Mouse (Mus musculus): ENCODE data around the gene Hoxc6. TPM values are rescaled to one million over a fixed set of nuclear protein-coding genes. Genes with fewer than 3 reads are reported as not detected.

Hoxc6 gene
- not detected for polyA plus RNA-seq (2014; fragmentation: Illumina TruSeq; extraction: RNeasy Lipid Tissue Mini Kit (QIAGEN cat#74804); ENCODE audit: low read depth, low replicate concordance)

DNA sequence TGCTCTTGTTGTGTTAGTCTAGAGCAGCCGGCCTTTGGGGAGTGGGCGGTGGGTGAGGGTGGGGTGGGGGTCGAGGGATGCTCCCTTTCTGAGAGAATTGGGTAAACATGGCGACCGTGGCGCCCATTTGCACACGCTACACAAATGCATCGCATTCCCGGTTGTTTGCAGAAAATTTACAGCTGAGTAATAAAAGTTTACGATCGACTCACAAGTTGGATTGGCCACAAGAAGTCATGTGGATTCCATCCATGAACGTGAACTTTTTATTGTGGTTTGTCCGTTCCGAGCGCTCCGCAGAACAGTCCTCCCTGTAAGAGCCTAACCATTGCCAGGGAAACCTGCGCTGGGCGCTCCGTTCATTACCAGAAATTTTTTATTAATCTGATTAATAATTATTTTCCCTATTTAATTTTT is at the start of gene Hoxc6:
Gene Hoxc6 (plus strand): TSS at position 319 of the 417 bp plus-strand sequence.

GRCm38 (mm10) chr15:102954192-102955006 is 43.7 kb upstream of the Hoxc6 start, which contains the start of gene Hoxc11:
Gene Hoxc11 (plus strand): TSS chr15:102954427.

GRCm38 (mm10) chr15:102966776-102967311 is 31.2 kb upstream of the Hoxc6 start, which contains the start of gene Hoxc10:
Gene Hoxc10 (plus strand): TSS chr15:102966796.

GRCm38 (mm10) chr15:102967312-102967510 is 30.8 kb upstream of the Hoxc6 start, which contains the start of gene Hoxc5:
Gene Hoxc5 (plus strand): TSS chr15:102967443.

GRCm38 (mm10) chr15:102976171-102976570 is 21.9 kb upstream of the Hoxc6 start, which contains the start of gene Hoxc9:
Gene Hoxc9 (plus strand): TSS chr15:102976439.

DNA sequence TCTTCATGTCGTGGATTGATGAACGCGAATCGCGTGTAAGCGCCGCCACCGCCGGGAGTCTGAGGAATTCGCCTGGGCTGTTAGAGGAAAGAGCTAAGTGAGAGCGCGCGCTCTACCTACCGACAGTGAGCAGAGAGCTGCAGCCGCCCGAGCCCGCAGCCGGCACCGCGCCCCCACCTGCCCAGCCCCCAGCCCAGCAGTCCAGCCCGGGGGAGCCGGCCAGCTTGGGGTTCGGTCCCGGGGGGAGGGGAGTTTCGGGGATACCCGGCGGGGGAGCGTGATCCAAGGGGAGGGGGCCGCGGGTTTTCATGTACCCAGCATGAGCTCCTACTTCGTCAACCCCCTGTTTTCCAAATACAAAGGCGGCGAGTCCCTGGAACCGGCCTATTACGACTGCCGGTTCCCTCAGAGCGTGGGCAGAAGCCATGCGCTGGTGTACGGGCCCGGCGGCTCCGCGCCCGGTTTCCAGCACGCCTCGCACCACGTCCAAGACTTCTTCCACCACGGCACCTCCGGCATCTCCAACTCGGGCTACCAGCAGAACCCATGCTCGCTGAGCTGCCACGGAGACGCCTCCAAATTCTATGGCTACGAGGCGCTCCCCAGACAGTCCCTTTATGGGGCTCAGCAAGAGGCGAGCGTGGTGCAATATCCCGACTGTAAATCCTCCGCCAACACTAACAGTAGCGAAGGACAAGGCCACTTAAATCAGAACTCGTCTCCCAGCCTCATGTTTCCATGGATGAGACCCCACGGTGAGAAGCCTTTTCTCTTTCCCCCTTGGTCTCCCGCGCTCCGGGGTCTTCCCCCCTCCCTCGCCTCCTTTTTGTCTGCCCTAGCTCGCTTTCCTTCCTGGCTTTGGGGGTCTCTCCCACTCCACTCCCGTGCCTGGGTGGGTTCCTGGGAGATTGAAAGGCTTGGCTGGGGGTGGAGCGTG is 7.3 kb upstream of the Hoxc6 start, which contains the start of gene Hoxc8:
Gene Hoxc8 (plus strand): TSS at position 147 of the 937 bp plus-strand sequence.

GRCm38 (mm10) chr15:103018636-103019035 is 20.6 kb downstream of the Hoxc6 start, which contains the start of gene Hoxc4:
Gene Hoxc4 (plus strand): TSS chr15:103018934.

Other genes starting within 250 kb of the Hoxc6 start
- gene Hoxc13, start 77.2 kb upstream of the Hoxc6 start, polyA plus RNA-seq (2014; fragmentation: Illumina TruSeq; extraction: RNeasy Lipid Tissue Mini Kit (QIAGEN cat#74804); ENCODE audit: low read depth, low replicate concordance): not detected
- not detected for gene Hoxc12, start 61.5 kb upstream of the Hoxc6 start, polyA plus RNA-seq (2014; fragmentation: Illumina TruSeq; extraction: RNeasy Lipid Tissue Mini Kit (QIAGEN cat#74804); ENCODE audit: low read depth, low replicate concordance)
- not detected for gene Hoxc11, start 43.8 kb upstream of the Hoxc6 start, polyA plus RNA-seq (2014; fragmentation: Illumina TruSeq; extraction: RNeasy Lipid Tissue Mini Kit (QIAGEN cat#74804); ENCODE audit: low read depth, low replicate concordance)
- gene Hoxc10, start 31.5 kb upstream of the Hoxc6 start, polyA plus RNA-seq (2014; fragmentation: Illumina TruSeq; extraction: RNeasy Lipid Tissue Mini Kit (QIAGEN cat#74804); ENCODE audit: low read depth, low replicate concordance): not detected
- not detected for gene Hoxc5, start 30.8 kb upstream of the Hoxc6 start, polyA plus RNA-seq (2014; fragmentation: Illumina TruSeq; extraction: RNeasy Lipid Tissue Mini Kit (QIAGEN cat#74804); ENCODE audit: low read depth, low replicate concordance)
- gene Hoxc9, start 21.8 kb upstream of the Hoxc6 start, polyA plus RNA-seq (2014; fragmentation: Illumina TruSeq; extraction: RNeasy Lipid Tissue Mini Kit (QIAGEN cat#74804); ENCODE audit: low read depth, low replicate concordance): not detected
- not detected for gene Hoxc8, start 7.7 kb upstream of the Hoxc6 start, polyA plus RNA-seq (2014; fragmentation: Illumina TruSeq; extraction: RNeasy Lipid Tissue Mini Kit (QIAGEN cat#74804); ENCODE audit: low read depth, low replicate concordance)
- gene Hoxc4, start 20.7 kb downstream of the Hoxc6 start, polyA plus RNA-seq (2014; fragmentation: Illumina TruSeq; extraction: RNeasy Lipid Tissue Mini Kit (QIAGEN cat#74804); ENCODE audit: low read depth, low replicate concordance): not detected
- 6.6 TPM for gene Smug1, start 168.8 kb downstream of the Hoxc6 start, polyA plus RNA-seq (2014; fragmentation: Illumina TruSeq; extraction: RNeasy Lipid Tissue Mini Kit (QIAGEN cat#74804); ENCODE audit: low read depth, low replicate concordance)
- gene Cbx5, start 241.6 kb downstream of the Hoxc6 start, polyA plus RNA-seq (2014; fragmentation: Illumina TruSeq; extraction: RNeasy Lipid Tissue Mini Kit (QIAGEN cat#74804); ENCODE audit: low read depth, low replicate concordance): 21.6 TPM
- gene Hnrnpa1, start 242.2 kb downstream of the Hoxc6 start, polyA plus RNA-seq (2014; fragmentation: Illumina TruSeq; extraction: RNeasy Lipid Tissue Mini Kit (QIAGEN cat#74804); ENCODE audit: low read depth, low replicate concordance): 106 TPM